8 mouse cellular contexts compared by ENCODE assay signal in genomic region chr13:67552505-67553346, GRCm38 (mm10). TPM values are rescaled to one million over a fixed set of nuclear protein-coding genes. Genes with fewer than 3 reads are reported as not detected.
A peak's percentile ranks its signal among the peaks of the same experiment; 100 is the strongest.
DNase-seq lines count a peak whose midpoint lies in the region; ATAC-seq and TF ChIP-seq lines count a peak whose summit lies in the region.

No protein-coding gene starts in this region.

- H3K27me3 ChIP-seq in megakaryocyte, embryonic 14.5 days (replicated peaks), result no peaks in the 10 kb centered on the region

- H3K4me3 ChIP-seq in cortical plate, adult 2 months (ENCODE audit: insufficient read depth, low read length), result peak overlapping the region; percentile 65
- H3K4me3 ChIP-seq in megakaryocyte, embryonic 14.5 days (replicated peaks), result peak overlapping the region; percentile 97

- H3K4me1 ChIP-seq in cortical plate, adult 2 months (ENCODE audit: control insufficient read depth, insufficient read depth, low read length), result peaks cover 3% of the 10 kb centered on the region; the same call in 1 of the 2 replicates
- peaks cover 32% of the 10 kb centered on the region for H3K4me1 ChIP-seq in megakaryocyte, embryonic 14.5 days

- peak; percentile 38 to 56 for DNase-seq in gastrocnemius, adult 8-10 months (ENCODE audit: low spot score in 2 of 2)
- DNase-seq in hindlimb bud, embryonic 11.5 days (ENCODE audit: extremely low spot score, low read depth, low spot score), result peak; percentile 74
- peak; percentile 81 to 84 for DNase-seq in left cerebral cortex, adult 8-10 months (ENCODE audit: low spot score in 2 of 2)
- DNase-seq in right cerebral cortex, postnatal 10 days (ENCODE audit: low spot score in 2 of 2), result peak; percentile 91 to 94
- peak; percentile 68 for DNase-seq in urinary bladder, postnatal 25 days (ENCODE audit: low spot score)

- no peak overlapping the region for H3K27ac ChIP-seq in cortical plate, adult 2 months (ENCODE audit: insufficient read depth, low read length)

- TF ChIP-seq CTCF in cortical plate, adult 2 months (IDR thresholded peaks at IDR 0.05; ENCODE audit: extremely low read depth, insufficient read depth, low read length), result no peak

- no peaks in the 10 kb centered on the region for H3K9me3 ChIP-seq in megakaryocyte, embryonic 14.5 days

- ATAC-seq in activated CD4-positive, CD25-positive, alpha-beta regulatory T cell, adult 4 months, result peak; percentile 99

- peak; percentile 78 for TF ChIP-seq POLR2A in cortical plate, adult 2 months (IDR thresholded peaks at IDR 0.05; ENCODE audit: extremely low read depth, insufficient read depth, low read length)

- H3K36me3 ChIP-seq in megakaryocyte, embryonic 14.5 days (replicated peaks; ENCODE audit: low read length), result peaks cover 25% of the 10 kb centered on the region

RNA-seq across cellular contexts. Expression of gene Zfp748, which starts 0.9 kb away (rescaled TPM):
- polyA plus RNA-seq in activated CD4-positive, CD25-positive, alpha-beta regulatory T cell, adult 4 months (2017; shearing (Covaris generic)), result 10 to 100 TPM; 17.4 to 23.4 TPM
- polyA plus RNA-seq in cortical plate, adult 2 months (2012; rRNA removed), result 5.0 and 5.2 TPM in 2 replicates
- 1 to 10 TPM; 2.1 to 2.7 (median 2.3) TPM for total RNA-seq in gastrocnemius, adult 8-10 months (2022)
- total RNA-seq in left cerebral cortex, adult 8-10 months (2022), result 10 to 100 TPM in 2 of 4 experiments, 1 to 10 TPM in 2; 9.5 to 12.2 (median 10.8) TPM
- polyA plus RNA-seq in megakaryocyte, embryonic 14.5 days (2012; ENCODE audit: insufficient read depth, low replicate concordance), result 0.09 TPM in 1 of 2 replicates, not detected in the other

RNA-seq across cellular contexts. Expression of gene Zfp87, which starts 26.7 kb away (rescaled TPM):
- 10 to 100 TPM; 52.0 to 61.6 TPM for polyA plus RNA-seq in activated CD4-positive, CD25-positive, alpha-beta regulatory T cell, adult 4 months (2017; shearing (Covaris generic))
- polyA plus RNA-seq in cortical plate, adult 2 months (2012; rRNA removed), result 27.9 and 29.4 TPM in 2 replicates
- 1 to 10 TPM; 3.2 to 4.6 (median 4.3) TPM for total RNA-seq in gastrocnemius, adult 8-10 months (2022)
- 10 to 100 TPM; 21.2 to 24.7 (median 21.6) TPM for total RNA-seq in left cerebral cortex, adult 8-10 months (2022)
- 0.17 TPM in 1 of 2 replicates, not detected in the other for polyA plus RNA-seq in megakaryocyte, embryonic 14.5 days (2012; ENCODE audit: insufficient read depth, low replicate concordance)

RNA-seq across cellular contexts. Expression of gene Gm26965, which starts 26.8 kb away (rescaled TPM):
- polyA plus RNA-seq in activated CD4-positive, CD25-positive, alpha-beta regulatory T cell, adult 4 months (2017; shearing (Covaris generic)), result 1 to 10 TPM in 1 of 2 experiments, not detected in 1; 4.7 TPM
- polyA plus RNA-seq in cortical plate, adult 2 months (2012; rRNA removed), result 0.15 TPM in 1 of 2 replicates, not detected in the other
- under 1 TPM in 3 of 4 experiments, not detected in 1; 0.39 to 0.94 (median 0.58) TPM for total RNA-seq in gastrocnemius, adult 8-10 months (2022)
- total RNA-seq in left cerebral cortex, adult 8-10 months (2022), result 1 to 10 TPM in 1 of 4 experiments, under 1 TPM in 1, not detected in 2; 0.83 to 1.3 TPM
- polyA plus RNA-seq in megakaryocyte, embryonic 14.5 days (2012; ENCODE audit: insufficient read depth, low replicate concordance), result not detected in 2 replicates

RNA-seq across cellular contexts. Expression of gene Zfp58, which starts 52.4 kb away (rescaled TPM):
- polyA plus RNA-seq in activated CD4-positive, CD25-positive, alpha-beta regulatory T cell, adult 4 months (2017; shearing (Covaris generic)), result 10 to 100 TPM; 15.9 to 17.9 TPM
- 5.6 and 5.7 TPM in 2 replicates for polyA plus RNA-seq in cortical plate, adult 2 months (2012; rRNA removed)
- 1 to 10 TPM; 2.9 to 3.5 (median 3.1) TPM for total RNA-seq in gastrocnemius, adult 8-10 months (2022)
- total RNA-seq in left cerebral cortex, adult 8-10 months (2022), result 10 to 100 TPM in 1 of 4 experiments, 1 to 10 TPM in 3; 6.6 to 11.3 (median 8.4) TPM
- not detected in 2 replicates for polyA plus RNA-seq in megakaryocyte, embryonic 14.5 days (2012; ENCODE audit: insufficient read depth, low replicate concordance)

RNA-seq across cellular contexts. Expression of gene Zfp729b, which starts 56.8 kb away (rescaled TPM):
- polyA plus RNA-seq in activated CD4-positive, CD25-positive, alpha-beta regulatory T cell, adult 4 months (2017; shearing (Covaris generic)), result 1 to 10 TPM; 8.8 to 9.2 TPM
- 3.4 and 3.5 TPM in 2 replicates for polyA plus RNA-seq in cortical plate, adult 2 months (2012; rRNA removed)
- 1 to 10 TPM; 2.4 to 3.6 (median 3.3) TPM for total RNA-seq in gastrocnemius, adult 8-10 months (2022)
- total RNA-seq in left cerebral cortex, adult 8-10 months (2022), result 10 to 100 TPM in 1 of 4 experiments, 1 to 10 TPM in 3; 8.1 to 10.6 (median 8.9) TPM
- polyA plus RNA-seq in megakaryocyte, embryonic 14.5 days (2012; ENCODE audit: insufficient read depth, low replicate concordance), result 0.18 TPM in 1 of 2 replicates, not detected in the other

Comparison
In these comparisons a context has a peak if more than half of its experiments do, and no peak if none do; other contexts are left out.
1. RNA of gene Zfp87, which starts 26.7 kb away (polyA plus RNA-seq): 52.0 to 61.6 TPM in activated CD4-positive, CD25-positive, alpha-beta regulatory T cell, adult 4 months and 27.9 to 29.4 TPM in cortical plate, adult 2 months; 0.17 TPM in megakaryocyte, embryonic 14.5 days; every median in the first group is over 10 times any median in the second.
2. Peak in every context shown above with its lines, with median percentiles within 50 percentile points of each other: DNase-seq.